8 mouse cellular contexts compared by ENCODE assay signal in genomic region chr15:103239685-103240159, GRCm38 (mm10). TPM values are rescaled to one million over a fixed set of nuclear protein-coding genes. Genes with fewer than 3 reads are reported as not detected.
DNase-seq lines count a peak whose midpoint lies in the region; ATAC-seq and TF ChIP-seq lines count a peak whose summit lies in the region.

Gene Cbx5 (minus strand): TSS chr15:103239816.

- peaks cover 72% of the 10 kb centered on the region for H3K79me2 ChIP-seq in MEL (ENCODE audit: control insufficient read depth, insufficient read depth, low read length, poor library complexity)

- peak within 1 kb of the TSS; percentile 100 for H3K9ac ChIP-seq in MEL (ENCODE audit: control insufficient read depth, low read depth, low read length, poor library complexity, severe bottlenecking)
- H3K9ac ChIP-seq in lung, embryonic 16.5 days (ENCODE audit: low read length) = peak within 1 kb of the TSS; percentile 88

- ATAC-seq in hematopoietic stem cell, adult 5-6 weeks (replicated peaks in 1 of 2; ENCODE audit: insufficient read depth in 1 of 2, low FRiP score in 2 of 2, low TSS enrichment in 1 of 2, low read depth in 1 of 2, poor library complexity in 2 of 2, severe bottlenecking in 2 of 2) = peak; percentile 68 to 74
- peak; percentile 94 for ATAC-seq in lung, embryonic 16.5 days (ENCODE audit: low read depth)

- H3K27me3 ChIP-seq in MEL (ENCODE audit: control insufficient read depth in 1 of 2, insufficient read depth in 2 of 2, low read length in 2 of 2) = no peaks in the 10 kb centered on the region
- no peaks in the 10 kb centered on the region for H3K27me3 ChIP-seq in lung, embryonic 16.5 days (ENCODE audit: control insufficient read depth, insufficient read depth, low read depth, low read length)

- peak within 1 kb of the TSS; percentile 79 to 98 for H3K4me3 ChIP-seq in MEL (ENCODE audit: control insufficient read depth in 1 of 2, insufficient read depth in 1 of 2, low read depth in 2 of 2, low read length in 2 of 2)
- H3K4me3 ChIP-seq in lung, embryonic 16.5 days (ENCODE audit: low read length) = peak within 1 kb of the TSS; percentile 78

- TF ChIP-seq EP300 in MEL (IDR thresholded peaks at IDR 0.05; ENCODE audit: low read depth in 1 of 2, low read length in 2 of 2) = no peak

- peak; percentile 94 for DNase-seq in MEL (ENCODE audit: low read depth, low spot score)
- peak; percentile 98 for DNase-seq in cerebellum, adult 8-10 months
- peak; percentile 97 for DNase-seq in forelimb bud, embryonic 11.5 days (ENCODE audit: low read depth, low spot score)
- DNase-seq in layer of hippocampus, adult 9-10 months (ENCODE audit: low spot score) = peak; percentile 98
- DNase-seq in ovary, postnatal 10 days (ENCODE audit: low spot score) = peak; percentile 94
- DNase-seq in thymus, postnatal 10 days (ENCODE audit: low spot score in 2 of 2) = peak; percentile 91 to 95

- no peaks in the 10 kb centered on the region for H3K9me3 ChIP-seq in MEL (replicated peaks; ENCODE audit: insufficient read depth, low read length)
- H3K9me3 ChIP-seq in lung, embryonic 16.5 days (ENCODE audit: control insufficient read depth, low read length) = no peaks in the 10 kb centered on the region

- peaks cover 0 to 17% of the 10 kb centered on the region in 2 experiments; a peak in 3 of 4 replicates for H3K36me3 ChIP-seq in MEL (ENCODE audit: control insufficient read depth in 1 of 2, insufficient read depth in 2 of 2, low read length in 2 of 2)
- H3K36me3 ChIP-seq in lung, embryonic 16.5 days (ENCODE audit: control insufficient read depth, insufficient read depth, low read length) = peaks cover 21% of the 10 kb centered on the region

- under 1% methylated on average over 39 of the region's 39 CpGs for WGBS in lung, embryonic 16.5 days

- no peak for TF ChIP-seq CTCF in MEL (IDR thresholded peaks at IDR 0.05 in 2 of 3, conservative IDR thresholded peaks at IDR 0.05 in 1 of 3; ENCODE audit: control insufficient read depth in 1 of 3, insufficient read depth in 1 of 3, low read depth in 2 of 3, low read length in 3 of 3, poor library complexity in 1 of 3, severe bottlenecking in 1 of 3)

- peak within 1 kb of the TSS; percentile 83 for H3K4me2 ChIP-seq in lung, embryonic 16.5 days (ENCODE audit: low read depth, low read length)

- H3K4me1 ChIP-seq in MEL (ENCODE audit: control insufficient read depth in 1 of 2, insufficient read depth in 2 of 2, low read length in 2 of 2) = 0 out of 4 replicates have a peak, but pooled peaks cover 0 to 2% of the 10 kb centered on the region in 2 experiments
- H3K4me1 ChIP-seq in lung, embryonic 16.5 days (replicated peaks; ENCODE audit: control insufficient read depth, insufficient read depth, low read length) = peaks cover 29% of the 10 kb centered on the region

- no peak for TF ChIP-seq RAD21 in MEL (IDR thresholded peaks at IDR 0.05; ENCODE audit: low read depth, low read length)

- H3K27ac ChIP-seq in MEL (ENCODE audit: control insufficient read depth, low read depth, low read length) = peak within 1 kb of the TSS; percentile 99
- H3K27ac ChIP-seq in lung, embryonic 16.5 days (ENCODE audit: low read length) = peak within 1 kb of the TSS; percentile 98

- TF ChIP-seq POLR2A in MEL (IDR thresholded peaks at IDR 0.05; ENCODE audit: control insufficient read depth in 1 of 2, insufficient read depth in 1 of 2, low read depth in 1 of 2, low read length in 2 of 2, poor library complexity in 1 of 2) = peak; percentile 61 to 71; a peak in 3 of 4 replicates

TF ChIP-seq in MEL, 35 proteins besides CTCF, POLR2A, EP300 and RAD21:
- no peak for TF ChIP-seq TBP (IDR thresholded peaks at IDR 0.05; ENCODE audit: low read depth, low read length)
- peak; percentile 63; the same call in 1 of the 2 replicates for TF ChIP-seq NELFE (IDR thresholded peaks at IDR 0.05; ENCODE audit: low read depth, low read length)
- TF ChIP-seq CHD1 (IDR thresholded peaks at IDR 0.05; ENCODE audit: low read depth, low read length) = no peak
- no peak for TF ChIP-seq POLR2AphosphoS5 (IDR thresholded peaks at IDR 0.05; ENCODE audit: borderline replicate concordance, low read depth, low read length)
- no peak for TF ChIP-seq BHLHE40 (IDR thresholded peaks at IDR 0.05; ENCODE audit: borderline replicate concordance, low read depth, low read length)
- TF ChIP-seq TAL1 (IDR thresholded peaks at IDR 0.05; ENCODE audit: low read length) = no peak
- peak; percentile 84 for TF ChIP-seq MXI1 (IDR thresholded peaks at IDR 0.05; ENCODE audit: low read depth, low read length)
- TF ChIP-seq TCF12 (IDR thresholded peaks at IDR 0.05; ENCODE audit: low read depth, low read length) = no peak
- TF ChIP-seq ELF1 (IDR thresholded peaks at IDR 0.05; ENCODE audit: low read depth, low read length) = no peak
- peak; percentile 34; the same call in 1 of the 2 replicates for TF ChIP-seq E2F4 (IDR thresholded peaks at IDR 0.05; ENCODE audit: borderline replicate concordance, low read depth, low read length)
- TF ChIP-seq USF1 (IDR thresholded peaks at IDR 0.05; ENCODE audit: low read depth, low read length) = peak; percentile 64
- TF ChIP-seq MYC (IDR thresholded peaks at IDR 0.05; ENCODE audit: low read depth, low read length) = peak; percentile 73; the same call in 1 of the 2 replicates
- TF ChIP-seq HCFC1 (IDR thresholded peaks at IDR 0.05; ENCODE audit: low read depth, low read length) = peak; percentile 67; the same call in 1 of the 2 replicates
- no peak for TF ChIP-seq ZNF384 (IDR thresholded peaks at IDR 0.05; ENCODE audit: low read depth, low read length)
- peak; percentile 92 for TF ChIP-seq NRF1 (IDR thresholded peaks at IDR 0.05; ENCODE audit: insufficient read depth, low read depth, low read length, poor library complexity, severe bottlenecking)
- no peak for TF ChIP-seq ZKSCAN1 (IDR thresholded peaks at IDR 0.05; ENCODE audit: low read depth, low read length)
- TF ChIP-seq USF2 (IDR thresholded peaks at IDR 0.05; ENCODE audit: borderline replicate concordance in 1 of 2, insufficient read depth in 1 of 2, low read depth in 1 of 2, low read length in 2 of 2) = no peak
- TF ChIP-seq GATA1 (IDR thresholded peaks at IDR 0.05; ENCODE audit: low read depth, low read length) = no peak
- no peak; the same call in none of the 2 replicates for TF ChIP-seq POLR2AphosphoS2 (IDR thresholded peaks at IDR 0.05; ENCODE audit: low read length)
- TF ChIP-seq KAT2A (conservative IDR thresholded peaks at IDR 0.05; ENCODE audit: low read depth, low read length) = no peak
- no peak for TF ChIP-seq MAZ (IDR thresholded peaks at IDR 0.05; ENCODE audit: low read depth, low read length)
- TF ChIP-seq MYB (IDR thresholded peaks at IDR 0.05; ENCODE audit: low read depth, low read length) = no peak
- no peak for TF ChIP-seq GABPA (IDR thresholded peaks at IDR 0.05; ENCODE audit: low read depth, low read length)
- TF ChIP-seq ZC3H11A (IDR thresholded peaks at IDR 0.05; ENCODE audit: low read depth, low read length) = no peak
- TF ChIP-seq MEF2A (IDR thresholded peaks at IDR 0.05; ENCODE audit: extremely low read depth, insufficient replicate concordance, low read depth, low read length, poor library complexity, severe bottlenecking) = no peak
- TF ChIP-seq SMC3 (IDR thresholded peaks at IDR 0.05; ENCODE audit: low read depth, low read length) = no peak
- TF ChIP-seq ETS1 (IDR thresholded peaks at IDR 0.05; ENCODE audit: low read depth, low read length) = no peak
- TF ChIP-seq ZMIZ1 (IDR thresholded peaks at IDR 0.05; ENCODE audit: low read depth, low read length) = 0 out of 2 replicates have a peak, but pooled peaks have one; percentile 13
- TF ChIP-seq UBTF (IDR thresholded peaks at IDR 0.05; ENCODE audit: borderline replicate concordance, insufficient read depth, low read depth, low read length) = no peak
- no peak for TF ChIP-seq RCOR1 (IDR thresholded peaks at IDR 0.05; ENCODE audit: low read depth, low read length)
- no peak for TF ChIP-seq MAFK (IDR thresholded peaks at IDR 0.05; ENCODE audit: borderline replicate concordance, low read depth, low read length)
- peak; percentile 86 for TF ChIP-seq MAX (IDR thresholded peaks at IDR 0.05; ENCODE audit: low read length)
- 0 out of 2 replicates have a peak, but pooled peaks have one; percentile 50 for TF ChIP-seq SIN3A (IDR thresholded peaks at IDR 0.05; ENCODE audit: low read length)
- no peak for TF ChIP-seq CHD2 (IDR thresholded peaks at IDR 0.05; ENCODE audit: low read length)

RNA-seq across cellular contexts. Expression of gene Cbx5, which starts in this region (rescaled TPM):
- total RNA-seq in MEL (2012; rRNA removed) = 39.8 and 40.5 TPM in 2 replicates
- 10 to 100 TPM; 42.4 to 67.1 TPM for polyA plus RNA-seq in MEL (2012; ENCODE audit: insufficient read depth in 1 of 2, insufficient read length in 2 of 2, low read depth in 1 of 2, low replicate concordance in 2 of 2, missing spikeins in 1 of 2)
- total RNA-seq in hematopoietic stem cell, adult 5-6 weeks (2017) = 211 and 226 TPM in 2 replicates
- polyA plus RNA-seq in lung, embryonic 16.5 days (2015; fragmentation: Nextera tagmentation; extraction: Ambion mirVana) = 99.2 and 102 TPM in 2 replicates

Comparison
In these comparisons a context has a peak if more than half of its experiments do, and no peak if none do; other contexts are left out.
1. Peak in every context shown above with its lines: DNase-seq, ATAC-seq, H3K4me3 ChIP-seq and H3K27ac ChIP-seq.